Mouse (Mus musculus) adipocyte (in vitro differentiated cells): Measurements from ENCODE around the gene Gper1.

Source experiments
- DNase-seq: peaks from one replicate; pipeline ENCODE4 v3.0.0-alpha.2; 2016; ENCODE audit warnings: low spot score

Gene Gper1

DNA sequence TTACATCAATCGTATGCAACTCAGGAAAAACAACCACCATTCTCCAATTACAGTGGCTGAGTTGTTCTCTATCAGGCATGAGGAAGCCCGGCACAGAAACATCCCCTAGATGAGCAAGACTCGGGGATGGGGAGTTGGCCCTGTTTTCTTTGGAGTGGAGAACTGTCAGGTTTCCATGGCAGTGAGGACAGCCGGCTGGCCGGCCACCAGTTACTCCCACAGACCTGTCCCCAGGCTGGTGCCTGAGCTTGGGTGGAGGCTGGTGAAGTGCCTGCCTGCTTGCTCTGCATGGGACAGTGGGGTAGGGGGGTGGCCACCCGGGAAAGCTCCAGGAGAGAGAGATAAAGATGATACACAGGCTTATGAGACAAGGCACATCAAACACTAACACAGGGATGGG lies 25.1 kb downstream of the Gper1 start:
- DNase-seq, result no peak

DNA sequence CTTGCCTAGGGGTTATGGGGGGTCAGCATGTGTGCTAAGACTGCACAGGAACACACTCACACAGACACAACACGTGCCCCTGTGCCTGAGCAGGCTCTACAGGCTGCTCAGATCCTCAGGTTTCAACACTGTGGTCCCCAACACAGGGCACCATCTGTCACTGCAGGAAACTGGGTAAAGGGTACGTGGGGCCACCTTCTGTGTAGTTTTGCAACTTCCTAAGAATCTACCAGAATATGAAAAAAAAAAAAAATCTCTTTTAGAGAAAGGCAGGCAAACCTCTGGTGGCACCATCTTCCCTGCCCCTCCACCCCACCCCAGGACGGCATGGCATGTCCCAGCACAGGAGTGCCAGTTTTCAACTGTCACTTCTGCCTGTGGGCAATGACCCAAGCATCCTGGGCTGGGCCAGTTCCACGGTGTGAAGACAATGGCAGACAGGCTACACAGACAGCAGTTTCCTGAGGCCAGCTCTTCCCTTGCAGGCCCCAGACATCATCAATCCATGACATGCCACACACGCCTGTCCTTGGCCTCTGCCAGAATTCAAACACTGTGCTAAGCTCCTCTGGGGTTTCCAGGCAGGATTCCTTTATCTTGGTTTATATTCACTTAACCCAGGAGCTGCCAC lies 26.3 kb downstream of the Gper1 start:
- peak; percentile 65 for DNase-seq

DNA sequence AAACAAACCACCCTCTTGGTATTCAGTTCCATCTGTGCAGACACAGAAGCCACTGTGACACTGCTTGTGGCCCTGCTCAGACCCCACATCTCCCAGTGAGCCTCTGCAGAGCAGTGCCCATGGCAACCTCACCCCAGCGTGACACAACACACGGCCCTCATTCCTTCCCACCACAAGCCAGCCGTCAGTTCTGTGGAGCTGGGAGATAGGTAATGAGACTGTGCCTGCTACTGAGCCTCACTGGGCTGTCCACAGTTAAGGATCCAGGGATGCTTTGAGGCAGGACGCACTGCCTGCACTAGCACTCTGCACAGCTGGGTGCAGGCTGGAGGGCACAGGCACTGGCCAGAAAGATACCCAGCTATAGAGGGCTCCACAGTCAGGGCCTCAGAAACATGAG lies 27.0 kb downstream of the Gper1 start:
- no peak for DNase-seq

DNA sequence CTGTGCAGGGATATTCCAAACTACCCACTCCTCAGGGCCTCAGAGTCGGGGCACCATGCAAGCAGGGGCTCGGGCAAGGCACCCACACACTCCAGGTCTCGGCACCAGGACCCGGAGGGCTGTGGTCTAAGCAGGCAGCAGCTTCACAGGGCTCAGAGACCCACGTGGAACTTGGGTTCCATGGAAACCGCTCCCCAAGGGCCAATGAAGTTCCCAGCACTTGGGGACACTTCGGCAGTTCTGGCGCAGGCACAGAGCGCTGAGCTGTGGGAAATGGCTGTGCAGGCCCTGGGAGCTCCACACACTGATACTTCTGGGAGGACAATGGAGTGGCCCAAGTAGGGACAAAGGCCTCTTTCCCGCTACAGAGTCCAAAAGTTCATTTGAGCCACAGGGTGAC lies 30.1 kb downstream of the Gper1 start:
- DNase-seq, result peak; percentile 36

DNA sequence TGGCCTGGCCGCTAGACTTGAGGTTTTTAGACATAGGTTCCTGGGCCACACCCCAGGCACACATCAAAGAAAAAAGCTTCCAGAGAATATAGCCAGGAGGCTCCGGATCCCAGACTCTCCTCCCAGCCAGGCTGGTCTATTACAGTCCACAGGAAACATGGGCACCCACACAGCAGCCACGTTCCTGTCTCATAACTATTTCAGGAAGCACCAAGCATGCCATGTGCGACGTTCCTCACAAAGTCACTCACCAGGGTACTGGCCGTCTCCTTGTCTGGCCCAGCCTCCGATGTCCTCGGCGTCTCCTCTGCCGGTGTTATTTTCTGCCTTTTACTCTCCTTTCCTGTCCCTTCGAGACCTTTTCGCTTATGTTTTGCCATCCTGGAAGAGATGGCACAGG lies 32.2 kb downstream of the Gper1 start:
- no peak for DNase-seq

DNA sequence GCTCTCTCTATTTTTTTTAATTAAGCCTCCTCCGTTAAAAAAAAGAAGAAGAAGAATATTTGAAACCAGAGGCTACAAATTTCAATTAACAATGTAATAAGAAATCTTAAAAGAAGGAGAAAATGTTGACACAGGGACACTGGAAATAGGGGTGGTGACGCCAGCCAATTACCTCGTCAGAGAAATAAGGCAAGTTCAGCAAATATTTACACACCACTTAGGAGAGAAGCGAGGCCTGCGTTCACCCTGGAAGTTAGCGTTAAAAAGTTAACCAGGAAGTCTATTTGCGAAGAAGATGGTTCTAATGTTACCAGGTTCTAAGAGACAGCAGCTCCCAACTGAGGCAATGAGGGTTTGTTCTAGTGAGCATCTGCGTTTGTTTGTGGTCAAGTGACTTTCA lies 34.3 kb downstream of the Gper1 start:
- DNase-seq, result no peak

DNA sequence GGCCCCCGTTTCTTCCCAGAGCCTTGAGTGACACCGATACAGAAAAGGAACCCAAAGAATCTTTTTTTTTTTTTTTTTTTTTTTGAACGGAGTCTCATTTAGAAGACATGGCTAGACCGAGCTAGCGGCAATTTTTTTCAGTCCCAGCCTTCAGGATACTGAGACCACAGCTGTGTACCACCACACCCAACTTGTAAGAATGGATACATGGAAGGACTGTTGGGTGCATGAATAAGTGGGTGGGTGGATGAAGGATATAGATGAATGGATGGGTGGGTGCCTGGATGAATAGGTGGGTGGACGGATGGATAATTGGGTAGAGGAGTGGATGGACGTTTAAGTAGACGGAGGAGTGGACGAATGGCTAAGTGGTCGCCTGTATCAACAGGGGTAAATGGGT lies 37.0 kb downstream of the Gper1 start:
- DNase-seq, result no peak

DNA sequence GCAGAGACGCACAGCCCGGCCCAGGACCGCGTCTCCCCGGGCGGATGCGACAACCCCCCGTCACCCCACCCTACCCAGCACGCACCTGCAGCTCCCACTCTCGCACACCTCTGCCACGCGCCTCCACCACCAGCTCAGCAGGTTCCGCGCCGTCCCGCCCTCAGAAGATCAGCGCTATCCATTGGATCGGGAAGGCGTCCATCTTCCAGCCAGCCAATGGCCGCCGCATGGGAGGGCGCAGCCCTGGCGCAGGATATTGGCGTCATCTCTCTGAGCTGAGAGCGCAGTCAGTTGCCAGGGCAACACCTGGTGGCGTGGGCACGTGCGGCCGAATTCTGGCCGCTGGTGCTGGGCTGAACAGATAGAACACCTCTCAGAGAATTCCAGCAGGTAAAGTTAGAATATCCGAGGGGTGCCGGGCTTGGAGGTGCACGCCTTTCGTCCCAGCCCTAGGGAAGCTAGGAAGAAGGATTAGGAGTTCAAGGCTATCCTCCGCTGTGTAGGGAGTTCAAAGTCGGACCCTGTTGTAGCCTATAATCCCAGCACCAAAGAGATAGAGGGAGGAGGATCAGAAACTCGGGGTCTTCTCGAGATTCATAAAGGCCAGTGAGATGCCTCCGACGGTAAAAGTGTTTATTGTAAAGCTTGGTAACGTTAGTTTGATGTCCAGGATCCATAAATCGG lies 37.6 kb downstream of the Gper1 start, which contains the start of gene 3110082I17Rik:
Gene 3110082I17Rik (minus strand): TSS at position 144 of the 684 bp plus-strand sequence.
- DNase-seq, result peak; percentile 98

DNA sequence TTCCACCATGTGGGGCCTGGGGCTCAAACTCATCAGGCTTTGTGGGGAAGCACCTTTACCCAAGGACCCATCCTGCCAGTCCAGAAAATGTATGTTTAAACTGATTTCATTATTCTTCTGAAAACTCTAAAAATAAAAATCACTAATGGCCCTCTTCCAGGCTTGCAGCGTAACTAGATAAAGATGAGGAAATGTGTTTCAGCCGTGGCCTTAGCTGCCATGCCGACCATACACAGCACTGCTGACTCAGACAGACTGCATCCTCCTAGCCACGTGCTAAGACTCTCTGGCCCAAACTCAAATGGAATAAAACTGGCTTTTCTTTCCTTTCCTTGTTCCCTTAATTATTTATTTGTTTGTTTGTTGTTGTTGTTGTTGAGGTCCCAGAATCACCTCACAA lies 41.9 kb downstream of the Gper1 start:
- DNase-seq, result peak; percentile 84

DNA sequence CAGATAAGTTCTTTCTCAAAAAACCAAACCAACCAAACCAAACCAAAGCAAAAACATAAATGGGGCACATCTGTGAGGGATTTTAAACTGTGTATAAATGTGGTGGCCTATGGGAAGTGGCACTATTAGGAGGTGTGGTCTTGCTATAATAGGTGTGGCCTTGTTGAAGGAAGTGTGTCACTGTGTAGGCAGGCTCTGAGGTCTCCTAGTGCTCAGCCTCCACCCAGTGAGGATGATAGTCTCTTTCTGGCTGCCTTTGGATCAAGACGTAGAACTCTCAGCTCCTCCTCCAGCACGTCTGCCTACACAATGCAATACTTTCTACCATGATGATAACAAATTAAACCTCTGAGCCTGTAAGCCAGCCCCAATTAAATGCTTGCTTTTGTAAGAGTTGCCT lies 43.4 kb downstream of the Gper1 start:
- no peak for DNase-seq

DNA sequence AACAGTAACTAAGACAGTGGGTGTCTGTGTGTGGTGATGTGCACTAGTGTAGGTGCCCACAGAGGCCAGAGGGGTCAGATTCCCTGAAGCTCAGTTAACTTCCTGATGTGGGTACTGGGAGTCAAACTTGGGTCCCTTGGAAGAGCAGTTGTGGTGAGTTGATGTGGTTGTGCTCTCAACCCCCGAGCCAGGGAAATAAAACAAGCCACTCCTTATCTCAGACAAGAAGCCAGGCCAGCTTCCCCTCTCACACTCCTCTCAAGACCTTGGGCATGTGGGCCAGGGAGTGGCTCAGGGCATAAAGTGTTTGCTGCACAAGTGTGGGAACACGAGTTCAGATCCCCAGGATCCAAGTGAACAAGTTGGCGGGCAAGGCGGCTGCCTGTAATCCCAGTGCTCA lies 43.9 kb downstream of the Gper1 start:
- DNase-seq, result no peak

DNA sequence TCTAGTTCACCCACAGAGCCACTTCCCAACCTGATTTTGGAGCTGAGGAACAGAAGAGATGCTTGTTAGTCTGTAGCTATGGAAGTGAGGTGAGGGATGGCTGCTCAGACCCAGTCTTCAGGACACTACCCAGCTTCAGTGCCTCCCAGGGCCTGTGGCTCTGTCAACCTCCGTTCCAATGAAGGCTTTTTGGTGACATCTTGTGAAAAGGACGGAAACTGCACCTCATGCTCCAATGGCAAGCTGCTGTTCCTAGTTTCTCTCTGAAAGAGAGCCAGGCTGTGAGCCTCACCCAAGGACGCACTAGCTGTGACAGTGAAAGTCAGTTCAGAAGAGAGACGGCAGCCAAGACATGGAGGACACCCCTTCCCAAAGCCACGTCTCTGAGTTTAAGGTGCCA lies 45.0 kb downstream of the Gper1 start:
- DNase-seq, result peak; percentile 82

DNA sequence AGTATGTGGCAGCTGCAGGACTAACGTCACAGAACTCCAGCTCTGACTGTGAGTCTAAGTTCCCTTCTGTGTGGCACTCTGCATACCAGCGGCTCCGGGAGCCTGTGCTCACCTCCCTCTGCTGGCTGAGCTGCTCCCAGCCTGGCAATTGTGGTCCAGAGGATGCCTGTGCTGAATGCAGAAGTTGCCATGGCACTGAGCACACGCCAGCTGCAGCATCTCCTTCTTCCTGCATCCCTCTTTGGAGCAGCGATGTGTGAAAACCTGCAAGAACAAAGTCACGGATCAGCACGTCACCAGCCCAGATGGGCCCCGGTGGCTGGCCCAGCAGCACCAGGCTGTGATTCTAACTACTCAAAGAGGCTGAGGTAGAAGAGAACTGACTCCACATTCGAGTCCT lies 51.8 kb downstream of the Gper1 start:
- no peak for DNase-seq
